Mouse (Mus musculus) olfactory bulb, adult 2 months (tissue): ENCODE measurements at regions not wholly inside any gene's neighbourhood (a gene's known extent, or its start where the extent isn't known, plus 50 kb on each side); places are given as distances from the start of the nearest gene placed in this dataset.

Source experiments
- CTCF ChIP-seq: fragments of 200-500 bp; IDR thresholded peaks from 2 replicates; pipeline ENCODE4 v1.5.1; 2012; ENCODE audit warnings: low read depth, mild to moderate bottlenecking, low read length, moderate library complexity; ENCODE audit not compliant: insufficient read depth
- POLR2A ChIP-seq: fragments of 200-500 bp; IDR thresholded peaks from 2 replicates; pipeline ENCODE4 v1.6.1; 2012; ENCODE audit warnings: mild to moderate bottlenecking, low read depth, low read length, moderate library complexity; ENCODE audit not compliant: insufficient read depth

DNA sequence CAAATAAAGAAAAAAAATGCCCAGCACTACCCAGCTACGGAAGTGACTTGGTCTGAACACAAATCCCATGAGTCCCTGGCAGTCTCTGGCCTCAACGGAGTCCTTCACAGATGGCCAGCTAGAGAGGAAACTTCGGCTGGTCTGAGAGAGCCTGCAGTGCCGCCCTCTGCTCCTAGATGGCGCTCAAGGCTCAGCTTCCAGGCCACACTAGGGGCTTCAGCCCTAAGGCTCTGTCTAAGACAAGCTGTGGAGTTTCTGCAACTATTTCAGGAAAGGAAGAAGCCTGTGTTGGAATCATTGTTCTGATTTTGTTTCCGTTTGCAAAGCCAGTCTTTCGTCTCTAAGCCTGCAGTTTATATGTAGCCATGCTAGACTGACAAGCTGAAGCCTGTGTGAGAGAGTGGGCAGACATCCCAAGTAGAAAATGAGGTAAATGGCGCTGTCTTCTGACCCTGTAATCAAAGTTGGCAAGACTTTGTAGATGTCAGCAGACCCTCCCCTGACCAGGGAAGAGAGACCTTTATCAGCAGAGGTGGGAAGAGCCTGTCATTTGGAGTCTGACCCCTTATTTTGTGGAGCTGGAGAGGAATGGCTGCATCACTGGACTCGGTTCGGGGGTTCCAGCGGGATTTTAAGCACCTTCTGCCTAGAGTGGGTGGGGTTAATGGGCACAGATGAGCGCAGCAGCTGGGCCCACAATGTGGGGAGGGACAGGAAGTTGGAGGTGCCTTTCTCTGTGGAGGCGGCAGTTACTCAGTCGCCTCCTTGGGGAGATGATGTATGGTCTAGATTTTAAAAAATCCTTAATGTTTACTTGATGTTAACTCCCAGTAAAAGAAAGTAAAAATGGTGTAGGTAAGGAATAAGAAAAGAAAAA, 197.5 kb downstream of the Nucb2 start:
- TF ChIP-seq CTCF (peak; percentile 85), POLR2A (no peak)
